Mouse (Mus musculus): ENCODE data around the gene Klhl36. TPM values are rescaled to one million over a fixed set of nuclear protein-coding genes. Genes with fewer than 3 reads are reported as not detected.

The Klhl36 gene
- polyA plus RNA-seq (2017; shearing (Covaris generic)): 10 to 100 TPM; 22.8 to 27.4 TPM

DNA sequence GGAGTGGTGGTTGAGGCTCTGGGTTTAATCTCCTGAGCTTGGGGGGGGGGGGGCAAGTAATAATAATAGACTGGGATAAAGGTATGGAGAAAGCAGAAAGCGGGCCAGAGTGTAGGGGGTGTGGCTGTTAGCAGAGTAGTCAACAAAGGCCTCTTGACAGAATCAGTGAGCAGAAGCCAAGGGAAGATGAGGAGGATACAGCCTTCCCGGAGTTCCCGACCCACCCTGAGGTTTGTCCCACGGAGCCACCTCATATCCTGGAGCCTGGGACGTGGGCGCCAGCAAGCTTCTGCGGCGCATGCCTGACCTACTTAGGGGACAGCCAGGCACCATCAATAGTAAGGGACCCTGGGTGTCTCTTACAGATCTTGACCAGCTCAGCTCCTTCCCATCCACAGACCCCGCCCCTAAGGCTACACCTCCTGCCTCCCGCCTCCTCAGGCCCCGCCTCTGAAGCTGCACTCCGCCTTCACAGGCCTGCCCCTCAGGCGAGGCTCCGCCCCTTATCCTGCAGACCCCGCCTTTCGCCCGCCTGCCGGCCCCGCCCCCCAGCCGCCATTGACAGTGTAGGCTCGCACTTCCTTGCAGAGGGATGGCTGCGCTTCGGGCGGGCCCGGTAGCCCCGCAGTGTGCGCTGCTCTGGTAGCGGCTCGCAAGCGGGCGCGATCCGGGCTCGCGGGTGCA, at the start of gene Klhl36:
TSS of gene Klhl36 (plus strand) at position 561 of the 684 bp plus-strand sequence.

DNA sequence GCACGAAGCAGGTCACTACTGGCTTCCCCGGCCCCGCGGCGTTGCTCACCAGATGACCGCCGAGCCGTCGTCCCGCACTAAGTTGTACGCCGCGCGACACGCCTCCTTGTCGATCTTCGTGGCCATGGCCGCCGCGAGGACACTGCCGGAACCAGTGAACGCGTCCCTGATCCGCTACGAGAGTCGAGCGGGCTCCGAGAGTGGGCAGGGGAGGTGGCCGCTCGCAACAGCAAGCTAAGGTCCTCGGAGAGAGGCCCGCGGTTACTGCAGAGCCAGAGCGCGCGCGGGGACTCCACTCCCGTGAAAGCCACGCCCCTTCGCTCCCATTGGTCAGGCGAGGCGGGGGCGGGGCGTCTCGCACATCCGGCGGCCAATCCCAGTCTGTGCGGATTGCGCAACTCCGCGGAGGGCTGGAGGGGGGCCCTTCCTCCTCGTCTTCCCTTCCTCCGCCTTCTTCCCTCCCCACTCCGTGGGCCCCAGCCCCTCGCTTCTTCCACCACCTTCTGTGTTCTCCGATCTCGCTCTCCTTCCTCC, 21.7 kb upstream of the Klhl36 start, which contains the start of gene Cotl1:
TSS of gene Cotl1 (minus strand) at position 270 of the 534 bp plus-strand sequence.

DNA sequence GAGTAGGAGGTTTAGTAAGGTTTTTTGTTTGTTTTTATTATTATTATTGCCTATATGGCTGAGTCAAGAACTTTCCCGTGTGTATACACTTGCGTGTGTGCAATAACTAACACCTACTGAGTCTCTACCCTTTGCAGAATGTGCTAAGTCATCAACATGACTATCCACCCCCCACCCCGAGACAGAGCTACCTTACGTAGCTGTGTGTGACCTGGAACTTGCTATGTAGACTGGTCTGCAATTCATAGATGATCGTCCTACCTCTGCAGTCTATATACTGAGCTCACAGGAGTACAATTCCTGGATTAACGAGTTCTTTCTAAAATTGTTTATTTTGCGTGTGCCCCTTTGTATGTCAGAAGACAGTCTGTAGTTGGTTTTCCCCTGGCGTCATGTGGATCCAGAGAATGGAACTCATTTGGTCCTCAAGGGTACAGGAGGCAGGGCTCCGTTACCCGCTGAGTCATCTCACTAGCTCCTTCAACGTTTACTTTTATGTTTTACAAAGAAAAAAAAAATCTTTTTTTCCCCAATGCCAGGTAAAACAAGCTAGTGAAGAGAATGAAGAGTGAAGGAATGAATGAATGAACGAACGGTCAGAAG, 48.0 kb downstream of the Klhl36 start, which contains the start of gene Usp10:
TSS of gene Usp10 (plus strand) at position 417 of the 603 bp plus-strand sequence.

GRCm38 (mm10) chr8:119910547-119911257, 48.6 kb downstream of the Klhl36 start, which contains the start of gene Gm20388:
Gene Gm20388 (plus strand): TSS chr8:119910841.

Other genes starting within 250 kb of the Klhl36 start
- gene Adad2, start 249.5 kb upstream of the Klhl36 start, polyA plus RNA-seq (2017; shearing (Covaris generic)): under 1 TPM in 1 of 2 experiments, not detected in 1; 0.87 TPM
- 1 to 10 TPM in 1 of 2 experiments, not detected in 1; 1.1 TPM for gene Kcng4, start 226.6 kb upstream of the Klhl36 start, polyA plus RNA-seq (2017; shearing (Covaris generic))
- gene Wfdc1, start 195.9 kb upstream of the Klhl36 start, polyA plus RNA-seq (2017; shearing (Covaris generic)): not detected
- under 1 TPM; 0.10 to 0.16 TPM for gene Atp2c2, start 162.3 kb upstream of the Klhl36 start, polyA plus RNA-seq (2017; shearing (Covaris generic))
- gene Tldc1, start 83.8 kb upstream of the Klhl36 start, polyA plus RNA-seq (2017; shearing (Covaris generic)): 10 to 100 TPM in 1 of 2 experiments, 1 to 10 TPM in 1; 8.6 to 10.9 TPM
- gene Cotl1, start 21.7 kb upstream of the Klhl36 start, polyA plus RNA-seq (2017; shearing (Covaris generic)): 100 to 1,000 TPM; 339 to 362 TPM
- gene Usp10, start 48.1 kb downstream of the Klhl36 start, polyA plus RNA-seq (2017; shearing (Covaris generic)): 10 to 100 TPM; 85.6 to 88.1 TPM
- gene Gm20388, start 48.6 kb downstream of the Klhl36 start, polyA plus RNA-seq (2017; shearing (Covaris generic)): 10 to 100 TPM in 1 of 2 experiments, not detected in 1; 14.4 TPM
- 1 to 10 TPM in 1 of 2 experiments, under 1 TPM in 1; 0.11 to 3.1 TPM for gene Crispld2, start 130.2 kb downstream of the Klhl36 start, polyA plus RNA-seq (2017; shearing (Covaris generic))
- gene Zdhhc7, start 239.2 kb downstream of the Klhl36 start, polyA plus RNA-seq (2017; shearing (Covaris generic)): 10 to 100 TPM; 48.1 to 64.8 TPM